Mouse (Mus musculus) MN1 (cell line): ENCODE data around the gene Gm9837.

Source experiments
- DNase-seq: peaks from one replicate; pipeline ENCODE4 v3.0.0-alpha.2; 2016; ENCODE audit warnings: low spot score

Gene Gm9837

DNA sequence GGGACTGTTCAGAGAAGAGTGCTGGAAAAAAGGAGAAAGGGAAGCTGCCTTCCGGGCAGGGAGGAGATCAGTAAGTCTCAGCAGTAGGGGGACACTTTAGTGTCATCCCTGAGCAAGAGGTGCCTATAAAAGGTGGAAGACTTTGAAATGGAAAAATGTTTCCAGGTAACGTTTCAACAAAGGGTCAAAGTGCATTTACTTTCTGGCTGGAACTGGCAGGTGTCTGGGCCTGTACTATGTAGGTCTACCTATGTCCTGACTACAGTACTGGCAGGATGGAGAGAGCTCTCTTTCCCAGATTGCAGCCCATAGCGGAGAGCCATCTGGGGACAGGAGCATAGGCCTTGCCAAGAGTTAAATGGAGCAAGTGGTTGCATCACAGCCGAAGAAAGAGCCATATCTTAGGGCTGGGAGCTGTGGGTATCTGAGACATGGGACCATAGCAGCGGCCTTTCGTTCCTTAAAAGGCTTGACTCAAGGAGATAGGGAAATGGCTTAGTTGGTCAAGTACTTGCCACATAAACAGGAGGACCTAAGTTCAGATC, 44.5 kb downstream of the Gm9837 start:
- no peak for DNase-seq

- no peak for DNase-seq
Measured at GRCm38 (mm10) chr11:53425251-53425650, 45.0 kb downstream of the Gm9837 start.

- DNase-seq, result peak; percentile 40
Measured at GRCm38 (mm10) chr11:53424826-53425225, 45.5 kb downstream of the Gm9837 start.

GRCm38 (mm10) chr11:53423036-53423435, 47.2 kb downstream of the Gm9837 start, which contains the start of gene Leap2:
Leap2 (minus strand) TSS chr11:53423170.
- DNase-seq, result no peak
